Mouse (Mus musculus): Measurements from ENCODE around the gene Jak3.

DNA sequence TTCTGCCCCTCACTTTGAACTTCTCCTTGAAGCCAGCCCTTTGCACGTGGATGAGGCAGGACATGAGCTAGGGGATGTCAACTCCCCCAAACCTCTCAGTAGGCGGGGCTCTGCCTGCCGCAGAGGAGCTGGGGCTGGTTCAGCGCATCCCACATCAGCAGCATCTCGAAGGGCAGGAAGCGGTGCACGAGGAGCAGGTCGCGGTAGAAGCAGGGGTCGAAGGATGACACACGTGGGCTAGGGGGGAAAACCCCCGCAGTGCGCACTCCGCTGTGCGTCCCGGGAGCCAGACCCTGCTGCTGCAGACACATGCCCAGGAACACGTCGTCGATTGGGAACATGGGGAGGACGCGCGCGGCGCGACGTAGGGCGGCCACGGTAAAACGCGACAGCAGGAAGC is 16.4 kb downstream of the Jak3 start:
- TF ChIP-seq POLR2A (IDR thresholded peaks at IDR 0.05; ENCODE audit: low read depth, low read length) (no peak), CTCF (IDR thresholded peaks at IDR 0.05; ENCODE audit: extremely low read depth, insufficient read depth, insufficient read length, insufficient replicate concordance) (no peak)

Data from spleen, adult 2 months (tissue).